Mouse (Mus musculus) erythroblast, adult 5-6 weeks (primary cell): ENCODE measurements around the gene Gfer. TPM values are rescaled to one million over a fixed set of nuclear protein-coding genes. Genes with fewer than 3 reads are reported as not detected.
"Not testable (repeated sequence)": the region's sequence is repeated elsewhere in the genome, so short reads cannot be mapped to it uniquely, and the experiment has no call there.

ENCODE experiments used
- ATAC-seq: replicated peaks from 2 replicates; pipeline ENCODE4 v1.8.0; 2016; ENCODE audit warnings: moderate number of reproducible peaks, mild to moderate bottlenecking, moderate TSS enrichment, inconsistent platforms; ENCODE audit not compliant: poor library complexity, low FRiP score, severe bottlenecking
- total RNA-seq, 2 experiments: library from RNA; stranded (forward) in 1 of 2; stranded (reverse) in 1 of 2; fragments of 150-400 nt in 1 of 2; fragments of 200-764, 138-1000 nt in 1 of 2; gene quantifications; 2 replicates each; pipeline versions ENCODE4 v1.2.3 to v1.2.4; 2015 to 2017; ENCODE audit warnings: low replicate concordance in 2 of 2

Gene Gfer
- total RNA-seq, 2 experiments from 2014 or later, result 2.7 to 3.0 TPM

DNA sequence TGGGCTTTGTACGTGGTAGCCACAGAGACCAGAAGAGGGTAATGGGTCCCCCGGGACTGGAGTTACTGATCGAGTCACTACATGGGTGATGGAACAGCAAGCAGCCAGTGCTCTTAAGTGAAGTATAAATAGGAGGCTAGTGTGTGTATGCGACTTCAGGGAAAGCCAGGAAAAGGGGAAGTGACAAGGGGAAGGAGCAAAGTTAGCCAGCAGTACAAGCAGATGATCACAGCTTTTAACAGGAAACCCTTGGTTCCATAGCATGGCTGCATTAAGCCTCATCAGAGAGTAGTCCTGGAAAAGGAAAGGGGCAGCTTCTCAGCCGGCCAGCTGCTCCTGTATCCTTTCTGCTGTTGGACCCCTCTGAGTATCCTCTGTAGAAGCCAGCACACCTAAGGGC lies 3.6 kb downstream of the Gfer start:
- no peak for ATAC-seq

DNA sequence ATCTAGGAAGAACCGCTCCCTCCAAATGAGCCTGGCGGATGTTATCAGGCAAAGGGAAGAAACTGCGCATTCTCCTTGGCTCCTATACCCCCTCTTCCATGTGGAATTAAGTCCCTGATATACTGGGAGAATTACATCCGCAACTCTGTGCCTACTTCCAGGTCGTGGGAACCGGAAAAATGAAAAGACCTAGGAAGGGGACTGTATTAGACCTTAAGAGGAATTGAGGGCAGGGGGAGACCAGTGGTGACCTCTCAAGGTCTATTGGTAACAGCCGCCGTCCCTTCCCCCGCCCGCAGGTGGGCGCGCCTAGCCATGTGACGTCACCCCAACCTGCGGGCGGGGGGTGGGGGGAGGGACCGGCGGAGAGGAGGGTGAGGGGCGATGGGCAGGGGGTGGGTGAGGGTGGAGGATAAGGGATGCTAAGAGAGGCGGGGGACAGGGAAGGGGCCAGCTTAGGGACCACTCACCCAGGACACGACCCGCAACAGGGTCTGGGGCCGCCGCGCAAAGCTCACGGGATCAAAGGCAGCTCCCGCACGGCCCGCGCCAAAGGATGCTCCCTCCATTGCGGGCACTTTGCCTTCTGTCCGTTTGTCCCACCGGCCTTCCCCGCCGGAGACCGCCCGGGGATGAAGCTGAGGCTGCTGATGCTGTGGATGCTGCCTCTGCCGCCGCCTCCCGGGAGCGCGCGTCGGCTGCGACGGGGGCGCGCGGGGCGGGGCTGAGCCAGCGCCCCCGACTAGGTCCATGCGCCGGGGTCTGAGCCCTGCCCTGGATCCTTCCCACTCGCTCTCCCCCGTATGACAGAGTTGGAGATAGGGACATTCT lies 6.5 kb downstream of the Gfer start, which contains the start of gene Syngr3:
Gene Syngr3 (minus strand): TSS at position 705 of the 831 bp plus-strand sequence.
- ATAC-seq, result no peak

GRCm38 (mm10) chr17:24687599-24687998 lies 8.4 kb downstream of the Gfer start:
- ATAC-seq, result no peak

DNA sequence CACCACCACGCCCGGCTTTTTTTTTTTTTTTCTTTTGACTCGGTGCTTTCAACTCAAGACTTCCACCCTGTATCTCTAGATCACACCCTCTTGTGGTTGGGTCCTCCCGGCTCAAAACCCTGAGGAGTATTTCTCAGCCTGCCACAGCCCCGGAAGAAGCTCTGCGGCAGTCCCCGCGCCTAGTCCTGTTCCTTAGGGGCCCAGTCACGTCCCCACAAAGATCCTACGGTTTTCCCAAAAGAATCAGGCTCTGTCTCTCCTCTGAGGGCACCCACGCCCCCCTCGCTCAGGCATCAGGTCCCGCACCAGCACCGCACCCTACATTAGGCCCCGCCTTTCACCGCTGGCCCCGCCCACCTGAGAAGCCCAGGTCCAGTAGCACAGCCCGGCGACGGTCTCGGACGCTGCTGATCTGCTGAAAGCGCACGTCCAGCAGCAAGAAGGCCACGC lies 8.8 kb downstream of the Gfer start:
- ATAC-seq, result peak; percentile 76

- peak; percentile 81 for ATAC-seq
These were observed 9.4 kb downstream of the Gfer start for GRCm38 (mm10) chr17:24686514-24686913.

DNA sequence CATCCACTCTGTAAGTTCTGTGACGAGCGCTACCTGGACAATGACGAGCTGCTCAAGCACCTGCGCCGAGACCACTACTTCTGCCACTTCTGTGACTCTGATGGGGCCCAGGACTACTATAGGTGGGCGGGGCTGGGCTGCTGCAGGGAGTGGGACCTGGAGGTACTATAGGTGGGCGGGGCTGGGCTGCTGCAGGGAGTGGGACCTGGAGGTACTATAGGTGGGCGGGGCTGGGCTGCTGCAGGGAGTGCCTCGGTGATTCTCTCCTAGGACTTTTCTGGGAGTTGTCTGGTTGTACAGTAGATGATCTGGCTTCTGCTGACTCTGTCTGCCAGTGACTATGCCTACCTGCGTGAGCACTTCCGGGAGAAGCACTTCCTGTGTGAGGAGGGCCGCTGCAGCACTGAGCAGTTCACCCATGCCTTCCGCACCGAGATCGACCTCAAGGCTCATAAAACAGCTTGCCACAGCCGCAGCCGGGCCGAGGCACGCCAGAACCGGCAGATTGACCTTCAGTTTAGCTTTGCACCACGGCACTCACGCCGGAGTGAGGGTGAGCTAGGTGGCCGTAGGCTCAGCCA lies 18.4 kb downstream of the Gfer start:
- ATAC-seq, result no peak

GRCm38 (mm10) chr17:24676877-24677276 lies 19.1 kb downstream of the Gfer start:
- no peak for ATAC-seq

DNA sequence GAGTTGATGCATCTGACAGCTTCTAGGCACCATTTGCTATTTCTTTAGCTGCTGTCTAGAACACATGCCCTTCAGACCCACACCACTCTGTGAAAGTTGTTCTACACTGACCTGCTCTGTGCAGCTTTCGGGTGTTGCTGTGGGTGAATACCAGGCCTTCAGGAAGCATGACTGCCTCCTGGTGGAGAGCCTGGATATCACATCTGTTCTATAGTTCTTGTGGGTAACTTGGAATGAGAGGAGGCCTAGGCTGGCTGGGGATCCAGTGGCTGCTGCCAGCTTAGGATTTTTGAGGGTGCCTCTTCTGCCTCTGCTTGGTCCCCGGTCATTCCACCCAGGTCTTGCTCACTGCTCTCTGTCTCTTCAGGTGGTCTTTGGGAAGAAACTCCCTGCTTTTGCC lies 19.8 kb downstream of the Gfer start:
- peak; percentile 77 for ATAC-seq

GRCm38 (mm10) chr17:24674277-24674676 lies 21.7 kb downstream of the Gfer start:
- no peak for ATAC-seq

GRCm38 (mm10) chr17:24672141-24672540 lies 23.8 kb downstream of the Gfer start:
- no peak for ATAC-seq

GRCm38 (mm10) chr17:24671346-24671745 lies 24.6 kb downstream of the Gfer start:
- ATAC-seq, result no peak

- ATAC-seq, result no peak
These were observed 25.6 kb downstream of the Gfer start for GRCm38 (mm10) chr17:24670246-24670844.

DNA sequence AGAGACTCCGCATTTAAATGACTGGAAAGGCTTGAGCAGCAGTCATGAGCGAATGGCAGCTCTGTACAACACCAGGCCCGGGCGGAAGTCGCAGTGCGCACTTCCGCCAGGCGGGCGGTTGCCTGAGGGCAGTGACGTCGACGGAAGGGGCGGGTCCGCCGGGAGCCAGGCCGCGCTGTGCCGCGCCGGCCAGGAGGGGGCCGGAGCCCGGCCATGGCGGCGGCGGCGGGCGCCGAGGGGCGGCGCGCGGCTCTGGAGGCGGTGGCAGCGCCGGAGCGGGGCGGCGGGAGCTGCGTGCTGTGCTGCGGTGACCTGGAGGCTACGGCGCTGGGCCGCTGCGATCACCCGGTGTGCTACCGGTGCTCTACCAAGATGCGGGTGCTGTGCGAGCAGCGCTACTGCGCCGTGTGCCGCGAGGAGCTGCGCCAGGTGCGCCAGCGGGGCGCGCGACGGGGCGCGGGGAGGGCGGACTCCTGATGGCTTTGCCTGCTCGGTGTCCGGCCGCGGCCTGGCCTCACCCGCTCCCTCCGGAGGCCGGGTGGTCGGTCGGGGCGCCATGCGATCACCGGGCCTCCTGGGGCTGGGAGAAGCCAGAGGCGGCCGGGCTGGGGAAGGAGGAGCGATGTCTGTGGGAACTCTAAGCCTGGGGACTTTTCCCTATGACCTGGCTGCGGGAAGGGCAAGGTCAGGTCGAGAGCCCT lies 26.3 kb downstream of the Gfer start, which contains the start of gene Zfp598:
Gene Zfp598 (plus strand): TSS at position 143 of the 701 bp plus-strand sequence.
- ATAC-seq, result peak; percentile 94

DNA sequence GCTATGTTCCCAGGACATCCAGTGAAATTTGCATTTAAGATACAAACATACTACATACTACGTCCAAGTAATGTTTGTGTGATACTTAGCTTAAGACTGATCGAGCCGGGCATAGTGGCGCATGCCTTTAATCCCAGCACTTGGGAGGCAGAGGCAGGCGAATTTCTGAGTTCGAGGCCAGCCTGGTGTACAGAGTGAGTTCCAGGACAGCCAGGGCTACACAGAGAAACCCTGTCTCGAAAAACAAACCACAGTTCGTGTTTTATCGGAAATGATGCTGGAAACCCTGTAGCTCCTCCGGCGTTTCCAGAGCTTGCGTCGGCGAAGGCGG lies 26.8 kb downstream of the Gfer start:
- not testable (repeated sequence) for ATAC-seq

DNA sequence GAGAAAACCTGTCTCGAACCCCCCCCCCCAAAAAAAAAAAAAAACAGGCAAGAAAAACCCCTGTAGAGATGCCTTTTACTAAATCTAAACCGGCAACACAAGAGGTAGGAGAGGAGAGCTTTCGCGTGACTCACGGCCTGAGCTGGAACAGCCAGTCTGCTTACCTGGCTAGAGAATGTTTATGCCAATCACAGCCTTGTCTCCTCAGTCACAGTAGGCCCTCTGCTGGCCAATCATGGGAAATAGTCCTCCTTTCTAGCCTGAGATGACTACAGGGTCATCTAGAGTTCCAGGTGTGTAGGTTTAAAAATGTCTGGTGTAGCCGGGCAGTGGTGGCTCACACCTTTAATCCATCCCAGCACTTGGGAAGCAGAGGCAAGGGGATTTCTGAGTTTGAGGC lies 28.5 kb downstream of the Gfer start:
- peak; percentile 50 for ATAC-seq

DNA sequence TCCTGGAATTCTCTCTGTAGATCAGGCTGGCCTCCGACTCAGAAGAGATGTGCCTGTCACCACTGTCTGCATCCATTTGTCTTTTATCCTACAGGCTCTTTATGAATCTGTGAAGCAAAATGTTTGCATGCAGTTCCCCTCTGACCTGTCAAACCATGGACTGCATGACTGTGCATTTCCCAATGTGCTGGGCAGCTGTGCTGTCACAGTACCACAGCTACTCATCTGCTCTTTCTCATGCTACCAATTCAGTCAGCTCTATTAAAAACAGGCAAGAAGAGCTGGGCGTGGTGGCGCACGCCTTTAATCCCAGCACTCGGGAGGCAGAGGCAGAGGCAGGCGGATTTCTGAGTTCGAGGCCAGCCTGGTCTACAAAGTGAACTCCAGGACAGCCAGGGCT lies 28.9 kb downstream of the Gfer start:
- ATAC-seq, result not testable (repeated sequence)

GRCm38 (mm10) chr17:24658017-24658758 lies 37.8 kb downstream of the Gfer start, which contains the start of gene Npw:
Npw (minus strand) TSS chr17:24658457.
- no peak for ATAC-seq

GRCm38 (mm10) chr17:24654969-24655368 lies 41.0 kb downstream of the Gfer start:
- no peak for ATAC-seq

GRCm38 (mm10) chr17:24653967-24654710 lies 41.8 kb downstream of the Gfer start:
- ATAC-seq, result peak; percentile 84
